ENCODE assay signal across 15 mouse cellular contexts in genomic region chr9:58549694-58550093, GRCm38 (mm10). TPM values are rescaled to one million over a fixed set of nuclear protein-coding genes. Genes with fewer than 3 reads are reported as not detected.
DNase-seq lines count a peak whose midpoint lies in the region; ATAC-seq and TF ChIP-seq lines count a peak whose summit lies in the region.
"Had no signal": no experiment of that assay in that cellular context is flagged by ENCODE, and none has a peak within 500 bp of the region (broad histone marks: within the 10 kb centered on the region; RNA-seq: fewer than 3 reads in every experiment).

No protein-coding gene starts in this region.

- peaks cover 4% of the 10 kb centered on the region; the same call in 1 of the 2 replicates for H3K4me1 ChIP-seq in lung, postnatal 0 days (ENCODE audit: insufficient read depth, low read depth, low read length)
- H3K4me1 ChIP-seq in olfactory bulb, adult 2 months (ENCODE audit: control insufficient read depth, insufficient read depth, low read length): peaks cover 42% of the 10 kb centered on the region

- H3K27ac ChIP-seq in gastrocnemius, adult 2 months: peak overlapping the region; percentile 53
- H3K27ac ChIP-seq in lung, postnatal 0 days (ENCODE audit: low read length): no peak overlapping the region
- H3K27ac ChIP-seq in olfactory bulb, adult 2 months (ENCODE audit: insufficient read depth, low read depth, low read length): peak overlapping the region; percentile 66
- H3K27ac ChIP-seq: hindbrain, embryonic 14.5 days; limb, embryonic 12.5 days; neural tube, embryonic 15.5 days had no signal

- H3K9ac ChIP-seq in lung, postnatal 0 days (replicated peaks; ENCODE audit: low read depth): no peak overlapping the region
- H3K9ac ChIP-seq: hindbrain, embryonic 14.5 days; limb, embryonic 12.5 days; neural tube, embryonic 15.5 days had no signal

- H3K4me2 ChIP-seq in lung, postnatal 0 days (replicated peaks; ENCODE audit: low read depth, low read length): no peak overlapping the region
- H3K4me2 ChIP-seq: hindbrain, embryonic 14.5 days; limb, embryonic 12.5 days; neural tube, embryonic 15.5 days had no signal

- 67% methylated on average over 3 of the region's 3 CpGs for WGBS in lung, postnatal 0 days
- 61% methylated on average over 3 of the region's 3 CpGs for WGBS in olfactory bulb, adult 2 months

- H3K4me3 ChIP-seq in gastrocnemius, adult 2 months: no peak overlapping the region
- H3K4me3 ChIP-seq in lung, postnatal 0 days (ENCODE audit: low read depth, low read length): no peak overlapping the region
- H3K4me3 ChIP-seq in olfactory bulb, adult 2 months (ENCODE audit: insufficient read depth, low read depth, low read length): no peak overlapping the region
- H3K4me3 ChIP-seq: limb, embryonic 12.5 days; neural tube, embryonic 15.5 days had no signal

- no peaks in the 10 kb centered on the region for H3K27me3 ChIP-seq in lung, postnatal 0 days (replicated peaks; ENCODE audit: insufficient read depth, low read length)
- H3K27me3 ChIP-seq: CH12.LX; limb, embryonic 12.5 days; neural tube, embryonic 15.5 days had no signal

- 0 out of 2 replicates have a peak, but pooled peaks have one; percentile 29 for ATAC-seq in lung, postnatal 0 days
- ATAC-seq: forebrain, embryonic 14.5 days; intestine, postnatal 0 days had no signal

- H3K36me3 ChIP-seq in lung, postnatal 0 days (ENCODE audit: insufficient read depth, low read length): no peaks in the 10 kb centered on the region
- H3K36me3 ChIP-seq: neural tube, embryonic 15.5 days had no signal

- no peak for TF ChIP-seq POLR2A in olfactory bulb, adult 2 months (IDR thresholded peaks at IDR 0.05; ENCODE audit: insufficient read depth, low read depth, low read length)

- intact Hi-C loops in gastrocnemius, adult 2 months (cut with DNase I): loop anchor here (10.0 kb wide), 1 partner anchor 325 kb away; no protein-coding TSS in a partner anchor

- TF ChIP-seq EP300 in lung, postnatal 0 days (IDR thresholded peaks at IDR 0.05): no peak

- TF ChIP-seq CTCF in gastrocnemius, adult 2 months (IDR thresholded peaks at IDR 0.05): no peak
- TF ChIP-seq CTCF in lung, postnatal 0 days (IDR thresholded peaks at IDR 0.05): no peak
- no peak for TF ChIP-seq CTCF in olfactory bulb, adult 2 months (IDR thresholded peaks at IDR 0.05; ENCODE audit: insufficient read depth, low read depth, low read length)

- DNase-seq in gastrocnemius, adult 2 months: peak; percentile 74
- DNase-seq in gastrocnemius, postnatal 10 days: no peak
- DNase-seq in lung, postnatal 0 days (ENCODE audit: low spot score): no peak
- DNase-seq in lung, postnatal 4 days: no peak
- DNase-seq in cerebellum, postnatal 10 days: peak; percentile 62 to 65
- no peak for DNase-seq in testis, postnatal 10 days (ENCODE audit: low spot score)
- DNase-seq: embryo, embryonic 11 days; right cerebral cortex, adult 18-20 months had no signal

- H3K9me3 ChIP-seq in lung, postnatal 0 days (ENCODE audit: low read length): no peaks in the 10 kb centered on the region
- H3K9me3 ChIP-seq: limb, embryonic 12.5 days; neural tube, embryonic 15.5 days had no signal

RNA-seq across cellular contexts. Expression of gene Cd276, which starts 5.5 kb away (rescaled TPM):
- 10 to 100 TPM in 1 of 2 experiments, 1 to 10 TPM in 1; 9.2 to 10.2 TPM for total RNA-seq in gastrocnemius, adult 2 months (2021)
- total RNA-seq in gastrocnemius, postnatal 10 days (2021): 10 to 100 TPM; 23.7 to 33.1 TPM
- polyA plus RNA-seq in lung, postnatal 0 days (2015; fragmentation: Nextera tagmentation; extraction: Ambion mirVana): 9.9 and 10.7 TPM in 2 replicates
- not detected in 2 replicates for polyA plus RNA-seq in olfactory bulb, adult 2 months (2012; ENCODE audit: insufficient read depth, insufficient read length, low replicate concordance, missing spikeins)

RNA-seq across cellular contexts. Expression of gene Nptn, which starts 32.3 kb away (rescaled TPM):
- 100 to 1,000 TPM; 102 to 114 TPM for total RNA-seq in gastrocnemius, adult 2 months (2021)
- 100 to 1,000 TPM in 1 of 2 experiments, 10 to 100 TPM in 1; 99.7 to 109 TPM for total RNA-seq in gastrocnemius, postnatal 10 days (2021)
- 132 and 133 TPM in 2 replicates for polyA plus RNA-seq in lung, postnatal 0 days (2015; fragmentation: Nextera tagmentation; extraction: Ambion mirVana)
- polyA plus RNA-seq in olfactory bulb, adult 2 months (2012; ENCODE audit: insufficient read depth, insufficient read length, low replicate concordance, missing spikeins): 425 and 1,354 TPM in 2 replicates

Comparison
In these comparisons a context has a peak if more than half of its experiments do, and no peak if none do; other contexts are left out.
1. DNase-seq: peak in gastrocnemius, adult 2 months (single experiment) and cerebellum, postnatal 10 days (2 of 2); none in gastrocnemius, postnatal 10 days (single experiment), lung, postnatal 0 days (single experiment), lung, postnatal 4 days (0 of 2) and testis, postnatal 10 days (single experiment).